Mouse (Mus musculus) limb, embryonic 13.5 days (tissue): ENCODE data around the gene Gm49510. TPM values are rescaled to one million over a fixed set of nuclear protein-coding genes. Genes with fewer than 3 reads are reported as not detected.

Source experiments
- ATAC-seq: fragments of 200-750 bp; cut with Nextera tagmentation; 2 replicates; pipeline ENCODE4 v1.8.0; 2017; ENCODE audit warnings: low read depth, moderate number of reproducible peaks, moderate TSS enrichment; ENCODE audit not compliant: low FRiP score
- H3K27ac ChIP-seq: fragments of 300-500 bp; sonication (generic); 2 replicates; pipeline ENCODE4 v1.5.1; 2015; ENCODE audit warnings: inconsistent platforms, mild to moderate bottlenecking, moderate library complexity
- H3K27me3 ChIP-seq: fragments of 300-500 bp; sonication (generic); 2 replicates; pipeline ENCODE4 v1.6.1; 2015; ENCODE audit warnings: mild to moderate bottlenecking, inconsistent platforms
- H3K36me3 ChIP-seq: fragments of 300-500 bp; sonication (generic); 2 replicates; pipeline ENCODE4 v1.6.1; 2015; ENCODE audit warnings: inconsistent platforms, mild to moderate bottlenecking, moderate library complexity
- H3K4me1 ChIP-seq: fragments of 300-500 bp; sonication (generic); 2 replicates; pipeline ENCODE4 v1.6.1; 2015; ENCODE audit warnings: inconsistent platforms
- H3K4me2 ChIP-seq: fragments of 300-500 bp; sonication (generic); replicated peaks from 2 replicates; pipeline ENCODE4 v1.6.1; 2015; ENCODE audit warnings: inconsistent platforms, mild to moderate bottlenecking, moderate library complexity
- H3K4me3 ChIP-seq: fragments of 300-500 bp; sonication (generic); 2 replicates; pipeline ENCODE4 v1.5.1; 2015; ENCODE audit warnings: moderate library complexity, mild to moderate bottlenecking, inconsistent platforms
- H3K9ac ChIP-seq: fragments of 300-500 bp; sonication (generic); 2 replicates; pipeline ENCODE4 v1.6.1; 2015; ENCODE audit warnings: mild to moderate bottlenecking, inconsistent platforms
- H3K9me3 ChIP-seq: fragments of 300-500 bp; sonication (generic); 2 replicates; pipeline ENCODE4 v1.6.1; 2016; ENCODE audit warnings: inconsistent platforms
- WGBS: fragments of 180-500 bp; shearing (Covaris S2); methylation state at CpG from one replicate; pipeline ENCODE4 v1.1.7; 2015; 5-methylcytosine and 5-hydroxymethylcytosine counted together
- polyA plus RNA-seq: library from polyadenylated mRNA; unstranded; fragments of >200 nt; fragmentation: Nextera tagmentation; extraction: Ambion mirVana; gene quantifications from 2 replicates; pipeline ENCODE4 v1.2.1, GENCODE M21; 2015

The Gm49510 gene
- 0.34 and 0.71 TPM in 2 replicates for polyA plus RNA-seq

- peaks cover 35% of the 10 kb centered on the region for H3K36me3 ChIP-seq
- peaks cover 50% of the 10 kb centered on the region for H3K4me1 ChIP-seq
- under 1% methylated on average over 20 of the region's 20 CpGs for WGBS
- no peaks in the 10 kb centered on the region for H3K9me3 ChIP-seq
- H3K27ac ChIP-seq = peak within 1 kb of the TSS; percentile 82
- peak within 1 kb of the TSS; percentile 85 for H3K9ac ChIP-seq
- ATAC-seq = no peak
- H3K4me3 ChIP-seq = peak within 1 kb of the TSS; percentile 83
- no peaks in the 10 kb centered on the region for H3K27me3 ChIP-seq
- peak within 1 kb of the TSS; percentile 92 for H3K4me2 ChIP-seq
These were observed at the start of gene Gm49510 for GRCm38 (mm10) chr15:78899409-78899739. Gene Gm49510 (plus strand): TSS chr15:78899667.

GRCm38 (mm10) chr15:78850059-78850824 lies 49.2 kb upstream of the Gm49510 start:
- ATAC-seq = no peak

GRCm38 (mm10) chr15:78850944-78851343 lies 48.5 kb upstream of the Gm49510 start:
- Histone ChIP-seq H3K4me3 (no peak overlapping the region), H3K4me1 (no peaks in the 10 kb centered on the region; the same call in 1 of the 2 replicates), H3K27ac (no peak overlapping the region), H3K9me3 (no peaks in the 10 kb centered on the region), H3K36me3 (peaks cover 12% of the 10 kb centered on the region; the same call in 1 of the 2 replicates), H3K27me3 (peaks cover 6% of the 10 kb centered on the region), H3K9ac (no peak overlapping the region), H3K4me2 (no peak overlapping the region)
- 64% methylated on average over 6 of the region's 6 CpGs for WGBS
- no peak for ATAC-seq

More at GRCm38 (mm10) chr15:78850059-78850824, 49.2 kb upstream of the Gm49510 start:
- Histone ChIP-seq H3K9ac (no peak overlapping the region), H3K36me3 (peaks cover 12% of the 10 kb centered on the region; the same call in 1 of the 2 replicates), H3K9me3 (no peaks in the 10 kb centered on the region), H3K4me1 (peaks cover 7% of the 10 kb centered on the region; the same call in 1 of the 2 replicates), H3K4me2 (no peak overlapping the region), H3K27ac (no peak overlapping the region), H3K4me3 (no peak overlapping the region), H3K27me3 (peaks cover 6% of the 10 kb centered on the region)
- WGBS = 74% methylated on average over 15 of the region's 15 CpGs

GRCm38 (mm10) chr15:78851505-78852153 lies 47.8 kb upstream of the Gm49510 start:
- ATAC-seq = peak; percentile 82
- 0 out of 2 replicates have a peak overlapping the region, but pooled peaks have one; percentile 11 for H3K4me2 ChIP-seq

GRCm38 (mm10) chr15:78855303-78855965 lies 44.0 kb upstream of the Gm49510 start, which contains the start of gene Lgals2:
Gene Lgals2 (minus strand): TSS chr15:78855529.
- no peak for ATAC-seq
- Histone ChIP-seq H3K4me1 (no peaks in the 10 kb centered on the region), H3K4me2 (no peak within 1 kb of the TSS), H3K9me3 (no peaks in the 10 kb centered on the region), H3K36me3 (no peaks in the 10 kb centered on the region), H3K4me3 (no peak within 1 kb of the TSS), H3K27ac (no peak within 1 kb of the TSS), H3K27me3 (peaks cover 6% of the 10 kb centered on the region), H3K9ac (no peak within 1 kb of the TSS)
- WGBS = 78% methylated on average over 8 of the region's 8 CpGs

More at GRCm38 (mm10) chr15:78851505-78852153, 47.8 kb upstream of the Gm49510 start:
- Histone ChIP-seq H3K27ac (no peak overlapping the region), H3K4me1 (no peaks in the 10 kb centered on the region), H3K9ac (no peak overlapping the region), H3K9me3 (no peaks in the 10 kb centered on the region), H3K36me3 (peaks cover 12% of the 10 kb centered on the region; the same call in 1 of the 2 replicates), H3K27me3 (peaks cover 6% of the 10 kb centered on the region), H3K4me3 (no peak overlapping the region)
- WGBS = 13% methylated on average over 13 of the region's 13 CpGs

GRCm38 (mm10) chr15:78857009-78857408 lies 42.5 kb upstream of the Gm49510 start:
- no peaks in the 10 kb centered on the region for H3K36me3 ChIP-seq
- H3K27ac ChIP-seq = no peak overlapping the region
- WGBS = 76% methylated on average over 7 of the region's 7 CpGs
- no peak overlapping the region for H3K4me2 ChIP-seq
- no peak overlapping the region for H3K4me3 ChIP-seq
- H3K9me3 ChIP-seq = no peaks in the 10 kb centered on the region
- no peaks in the 10 kb centered on the region for H3K27me3 ChIP-seq
- no peaks in the 10 kb centered on the region for H3K4me1 ChIP-seq
- no peak for ATAC-seq
- H3K9ac ChIP-seq = no peak overlapping the region

GRCm38 (mm10) chr15:78859311-78859710 lies 40.2 kb upstream of the Gm49510 start:
- H3K4me3 ChIP-seq = no peak overlapping the region
- no peak overlapping the region for H3K4me2 ChIP-seq
- H3K4me1 ChIP-seq = 0 out of 2 replicates have a peak, but pooled peaks cover 10% of the 10 kb centered on the region
- WGBS = 72% methylated on average over 4 of the region's 4 CpGs
- no peaks in the 10 kb centered on the region for H3K9me3 ChIP-seq
- no peak overlapping the region for H3K9ac ChIP-seq
- no peak for ATAC-seq
- no peaks in the 10 kb centered on the region for H3K36me3 ChIP-seq
- no peaks in the 10 kb centered on the region for H3K27me3 ChIP-seq
- H3K27ac ChIP-seq = no peak overlapping the region

- H3K4me1 ChIP-seq = 0 out of 2 replicates have a peak, but pooled peaks cover 10% of the 10 kb centered on the region
- no peaks in the 10 kb centered on the region for H3K36me3 ChIP-seq
- H3K27ac ChIP-seq = no peak overlapping the region
- no peak overlapping the region for H3K4me3 ChIP-seq
- H3K27me3 ChIP-seq = no peaks in the 10 kb centered on the region
- no peak overlapping the region for H3K4me2 ChIP-seq
- no peak overlapping the region for H3K9ac ChIP-seq
- WGBS = 73% methylated on average over 6 of the region's 6 CpGs
- H3K9me3 ChIP-seq = no peaks in the 10 kb centered on the region
- no peak for ATAC-seq
These were observed 39.8 kb upstream of the Gm49510 start for GRCm38 (mm10) chr15:78859714-78860113.

GRCm38 (mm10) chr15:78862280-78862679 lies 37.2 kb upstream of the Gm49510 start:
- ATAC-seq = no peak
- Histone ChIP-seq H3K27ac (no peak overlapping the region), H3K4me2 (no peak overlapping the region), H3K9me3 (no peaks in the 10 kb centered on the region), H3K36me3 (no peaks in the 10 kb centered on the region), H3K9ac (no peak overlapping the region), H3K27me3 (no peaks in the 10 kb centered on the region), H3K4me3 (no peak overlapping the region), H3K4me1 (0 out of 2 replicates have a peak, but pooled peaks cover 10% of the 10 kb centered on the region)
- WGBS = 88% methylated on average over 5 of the region's 5 CpGs

GRCm38 (mm10) chr15:78863154-78863553 lies 36.3 kb upstream of the Gm49510 start:
- Histone ChIP-seq H3K36me3 (no peaks in the 10 kb centered on the region), H3K27ac (no peak overlapping the region), H3K27me3 (no peaks in the 10 kb centered on the region), H3K4me1 (peaks cover 11% of the 10 kb centered on the region; the same call in 1 of the 2 replicates), H3K4me2 (no peak overlapping the region), H3K9ac (no peak overlapping the region), H3K4me3 (no peak overlapping the region), H3K9me3 (no peaks in the 10 kb centered on the region)
- 74% methylated on average over 2 of the region's 2 CpGs for WGBS
- ATAC-seq = no peak

- H3K4me2 ChIP-seq = no peak overlapping the region
- no peak overlapping the region for H3K4me3 ChIP-seq
- peaks cover 18% of the 10 kb centered on the region for H3K4me1 ChIP-seq
- H3K9ac ChIP-seq = no peak overlapping the region
- ATAC-seq = no peak
- H3K27ac ChIP-seq = no peak overlapping the region; the same call in 1 of the 2 replicates
- WGBS = 44% methylated on average over 13 of the region's 13 CpGs
- H3K27me3 ChIP-seq = no peaks in the 10 kb centered on the region
- H3K36me3 ChIP-seq = no peaks in the 10 kb centered on the region
- no peaks in the 10 kb centered on the region for H3K9me3 ChIP-seq
These were observed 35.6 kb upstream of the Gm49510 start for GRCm38 (mm10) chr15:78863852-78864253.

GRCm38 (mm10) chr15:78868398-78868797 lies 31.1 kb upstream of the Gm49510 start:
- no peaks in the 10 kb centered on the region for H3K36me3 ChIP-seq
- H3K9ac ChIP-seq = no peak overlapping the region; the same call in 1 of the 2 replicates
- H3K9me3 ChIP-seq = no peaks in the 10 kb centered on the region
- 13% methylated on average over 9 of the region's 9 CpGs for WGBS
- peaks cover 16% of the 10 kb centered on the region for H3K4me1 ChIP-seq
- ATAC-seq = peak; percentile 57; the same call in 1 of the 2 replicates
- no peak overlapping the region for H3K4me2 ChIP-seq
- no peak overlapping the region for H3K4me3 ChIP-seq
- H3K27me3 ChIP-seq = no peaks in the 10 kb centered on the region
- H3K27ac ChIP-seq = peak overlapping the region; percentile 67
